Mouse (Mus musculus) lung, postnatal 0 days (tissue): ENCODE measurements around the gene Rem1. TPM values are rescaled to one million over a fixed set of nuclear protein-coding genes. Genes with fewer than 3 reads are reported as not detected.

Source experiments
- ATAC-seq: fragments of 200-750 bp; cut with Nextera tagmentation; 2 replicates; pipeline ENCODE4 v1.8.0; 2017; ENCODE audit warnings: moderate library complexity
- DNase-seq: peaks from one replicate; pipeline ENCODE4 v3.0.0-alpha.2; 2016; ENCODE audit warnings: low spot score
- H3K27ac ChIP-seq: fragments of 300-500 bp; sonication (generic); 2 replicates; pipeline ENCODE4 v1.5.1; 2014; ENCODE audit warnings: antibody characterized with exemption, mild to moderate bottlenecking, low read length, mixed read lengths
- H3K27me3 ChIP-seq: fragments of 300-500 bp; sonication (generic); replicated peaks from 2 replicates; pipeline ENCODE4 v1.6.1; 2014; ENCODE audit warnings: low read length, mixed read lengths; ENCODE audit not compliant: insufficient read depth
- H3K36me3 ChIP-seq: fragments of 300-500 bp; sonication (generic); 2 replicates; pipeline ENCODE4 v1.6.1; 2014; ENCODE audit warnings: low read length, mixed read lengths; ENCODE audit not compliant: insufficient read depth
- H3K4me1 ChIP-seq: fragments of 300-500 bp; sonication (generic); 2 replicates; pipeline ENCODE4 v1.6.1; 2014; ENCODE audit warnings: antibody characterized with exemption, low read depth, low read length, mixed read lengths; ENCODE audit not compliant: insufficient read depth
- H3K4me2 ChIP-seq: fragments of 300-500 bp; sonication (generic); replicated peaks from 2 replicates; pipeline ENCODE4 v1.6.1; 2014; ENCODE audit warnings: low read depth, mild to moderate bottlenecking, low read length, moderate library complexity, mixed read lengths
- H3K4me3 ChIP-seq: fragments of 300-500 bp; sonication (generic); 2 replicates; pipeline ENCODE4 v1.5.1; 2014; ENCODE audit warnings: low read depth, low read length
- H3K9ac ChIP-seq: fragments of 300-500 bp; sonication (generic); replicated peaks from 2 replicates; pipeline ENCODE4 v1.6.1; 2014; ENCODE audit warnings: low read depth, mild to moderate bottlenecking
- H3K9me3 ChIP-seq: fragments of 300-500 bp; sonication (generic); 2 replicates; pipeline ENCODE4 v1.6.1; 2016; ENCODE audit warnings: low read length, mixed read lengths
- CTCF ChIP-seq: IDR thresholded peaks from 2 replicates; pipeline ENCODE4 v1.5.1; 2016; ENCODE audit warnings: antibody characterized with exemption, mild to moderate bottlenecking
- EP300 ChIP-seq: IDR thresholded peaks from 2 replicates; pipeline ENCODE4 v1.6.1; 2016; ENCODE audit warnings: antibody characterized with exemption, mild to moderate bottlenecking, control low read depth
- WGBS: fragments of 180-500 bp; shearing (Covaris S2); extraction: QIAGEN DNeasy Blood & Tissue Kit; methylation state at CpG from one replicate; pipeline ENCODE4 v1.1.7; 2014; 5-methylcytosine and 5-hydroxymethylcytosine counted together
- polyA plus RNA-seq: library from polyadenylated mRNA; unstranded; fragments of >200 nt; fragmentation: Nextera tagmentation; extraction: Ambion mirVana; gene quantifications from 2 replicates; pipeline ENCODE4 v1.2.1, GENCODE M21; 2015

Rem1 gene
- polyA plus RNA-seq, 1 experiment from 2014 or later, result 34.0 TPM

DNA sequence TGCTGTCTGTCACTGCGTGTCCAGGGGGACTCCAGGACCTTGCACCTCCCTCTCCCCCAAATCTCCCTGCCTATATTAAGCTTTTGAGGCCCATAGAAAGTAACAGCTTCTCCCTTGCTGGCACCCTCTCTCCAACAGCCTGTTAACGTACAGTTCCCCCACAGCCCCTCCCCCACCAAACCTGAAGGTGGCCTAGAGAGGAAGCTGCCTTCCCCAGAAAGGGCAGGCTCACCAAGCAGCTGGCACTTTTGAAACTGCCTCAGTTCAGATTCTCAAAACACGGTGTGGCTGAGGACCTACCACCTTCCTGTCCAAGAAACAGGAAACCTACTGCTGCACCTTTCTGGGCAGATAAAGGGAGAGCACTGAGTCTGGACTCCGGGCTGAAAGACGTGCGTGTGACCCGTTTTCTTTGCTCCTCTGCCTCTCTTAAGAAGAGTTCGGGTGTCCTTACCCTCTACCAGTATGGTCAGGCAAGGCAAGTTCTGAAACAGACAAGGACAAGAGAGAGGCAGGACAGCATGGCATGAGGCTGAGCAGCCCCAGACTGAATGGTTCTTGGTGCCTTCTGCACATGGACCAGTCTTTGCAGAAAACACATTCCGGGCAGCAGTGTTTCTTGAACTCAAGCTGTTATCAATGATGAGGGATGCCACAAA is 44.4 kb downstream of the Rem1 start:
- 34% methylated on average over 9 of the region's 9 CpGs for WGBS
- Histone ChIP-seq H3K9me3 (no peaks in the 10 kb centered on the region), H3K36me3 (peaks cover 4% of the 10 kb centered on the region; the same call in 1 of the 2 replicates), H3K4me1 (peaks cover 27% of the 10 kb centered on the region), H3K4me2 (peak overlapping the region; percentile 88), H3K9ac (peak overlapping the region; percentile 19; the same call in 1 of the 2 replicates), H3K27me3 (no peaks in the 10 kb centered on the region), H3K27ac (peak overlapping the region; percentile 11; the same call in 1 of the 2 replicates), H3K4me3 (peak overlapping the region; percentile 80; the same call in 1 of the 2 replicates)
- no peak for TF ChIP-seq EP300
- no peak for TF ChIP-seq CTCF
- ATAC-seq (no peak), DNase-seq (no peak)

DNA sequence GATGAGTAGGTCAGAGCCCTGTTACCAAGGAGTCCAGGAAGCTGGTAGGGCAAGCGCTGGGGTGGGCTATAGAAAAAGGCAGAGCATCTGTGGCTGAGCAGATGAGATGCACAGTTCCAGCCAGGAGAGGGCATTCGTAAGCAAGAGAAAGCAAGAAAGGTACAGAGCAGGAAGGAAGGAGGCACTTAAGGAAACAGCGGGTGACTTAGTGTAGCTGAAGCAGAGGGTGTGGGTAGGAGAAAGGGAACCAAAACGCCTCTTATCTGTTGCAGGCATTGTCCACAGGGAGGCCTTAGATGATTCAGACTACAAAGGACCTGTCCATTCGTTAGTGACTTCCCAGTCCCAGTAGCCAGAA is 44.9 kb downstream of the Rem1 start:
- peaks cover 27% of the 10 kb centered on the region for H3K4me1 ChIP-seq
- H3K9ac ChIP-seq, result 0 out of 2 replicates have a peak overlapping the region, but pooled peaks have one; percentile 19
- TF ChIP-seq CTCF (peak; percentile 77), EP300 (0 out of 2 replicates have a peak, but pooled peaks have one; percentile 10)
- DNase-seq (peak; percentile 88), ATAC-seq (peak; percentile 71)
- H3K9me3 ChIP-seq, result no peaks in the 10 kb centered on the region
- 9% methylated on average over 5 of the region's 5 CpGs for WGBS
- H3K4me3 ChIP-seq, result no peak overlapping the region
- no peaks in the 10 kb centered on the region for H3K27me3 ChIP-seq
- H3K36me3 ChIP-seq, result peaks cover 4% of the 10 kb centered on the region; the same call in 1 of the 2 replicates
- peak overlapping the region; percentile 88 for H3K4me2 ChIP-seq
- no peak overlapping the region for H3K27ac ChIP-seq

DNA sequence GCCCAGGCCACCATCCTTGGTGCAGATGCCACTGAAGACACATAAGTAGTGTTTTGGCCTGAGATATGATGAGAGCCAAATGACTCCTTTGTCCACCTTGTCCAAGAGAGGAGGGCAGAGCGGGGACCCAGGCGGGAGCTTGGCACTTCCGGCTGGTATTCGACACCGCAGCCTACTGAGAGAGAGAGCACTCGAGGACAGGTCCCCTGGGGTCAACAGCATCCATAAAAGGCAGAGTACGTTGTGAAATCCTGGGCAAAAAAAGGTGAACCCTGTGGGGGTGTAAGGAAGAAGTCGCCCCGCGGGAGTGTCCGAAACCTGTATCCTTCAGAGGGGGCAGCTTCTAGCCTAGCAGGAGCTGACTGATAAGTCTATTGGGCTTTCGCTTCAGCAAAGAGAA is 45.4 kb downstream of the Rem1 start:
- no peaks in the 10 kb centered on the region for H3K9me3 ChIP-seq
- TF ChIP-seq CTCF (no peak), EP300 (no peak)
- no peak for ATAC-seq
- H3K4me2 ChIP-seq, result 0 out of 2 replicates have a peak overlapping the region, but pooled peaks have one; percentile 88
- peaks cover 4% of the 10 kb centered on the region; the same call in 1 of the 2 replicates for H3K36me3 ChIP-seq
- WGBS, result 66% methylated on average over 12 of the region's 12 CpGs
- 0 out of 2 replicates have a peak overlapping the region, but pooled peaks have one; percentile 19 for H3K9ac ChIP-seq
- H3K27me3 ChIP-seq, result no peaks in the 10 kb centered on the region
- H3K4me3 ChIP-seq, result no peak overlapping the region
- peaks cover 27% of the 10 kb centered on the region for H3K4me1 ChIP-seq
- no peak for DNase-seq
- H3K27ac ChIP-seq, result no peak overlapping the region

DNA sequence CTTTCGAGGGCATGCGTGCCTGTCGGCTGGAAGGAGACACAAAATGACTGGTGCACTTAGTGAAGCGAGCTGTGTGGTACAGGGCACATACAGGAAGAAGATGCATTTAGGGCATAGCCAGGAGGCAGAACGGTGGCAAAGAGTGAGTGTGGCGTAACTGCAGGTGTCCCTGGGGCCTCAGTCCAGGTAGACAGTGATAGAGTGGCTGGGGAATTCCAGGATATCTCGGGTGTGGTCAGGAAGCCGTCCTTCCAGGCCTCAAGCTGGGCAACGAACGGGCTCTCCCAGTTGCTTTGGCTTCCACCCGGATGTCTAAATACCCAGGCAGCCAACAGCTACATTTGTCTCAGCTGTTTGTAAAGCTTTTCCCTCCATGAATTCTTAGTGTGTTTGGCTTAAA is 47.4 kb downstream of the Rem1 start:
- Histone ChIP-seq H3K27me3 (no peaks in the 10 kb centered on the region), H3K36me3 (peaks cover 10% of the 10 kb centered on the region; the same call in 1 of the 2 replicates), H3K4me2 (no peak overlapping the region), H3K9ac (no peak overlapping the region), H3K27ac (no peak overlapping the region), H3K9me3 (no peaks in the 10 kb centered on the region), H3K4me3 (no peak overlapping the region), H3K4me1 (peaks cover 27% of the 10 kb centered on the region)
- TF ChIP-seq CTCF, result no peak
- TF ChIP-seq EP300, result no peak
- DNase-seq (no peak), ATAC-seq (no peak)
- 52% methylated on average over 11 of the region's 11 CpGs for WGBS

DNA sequence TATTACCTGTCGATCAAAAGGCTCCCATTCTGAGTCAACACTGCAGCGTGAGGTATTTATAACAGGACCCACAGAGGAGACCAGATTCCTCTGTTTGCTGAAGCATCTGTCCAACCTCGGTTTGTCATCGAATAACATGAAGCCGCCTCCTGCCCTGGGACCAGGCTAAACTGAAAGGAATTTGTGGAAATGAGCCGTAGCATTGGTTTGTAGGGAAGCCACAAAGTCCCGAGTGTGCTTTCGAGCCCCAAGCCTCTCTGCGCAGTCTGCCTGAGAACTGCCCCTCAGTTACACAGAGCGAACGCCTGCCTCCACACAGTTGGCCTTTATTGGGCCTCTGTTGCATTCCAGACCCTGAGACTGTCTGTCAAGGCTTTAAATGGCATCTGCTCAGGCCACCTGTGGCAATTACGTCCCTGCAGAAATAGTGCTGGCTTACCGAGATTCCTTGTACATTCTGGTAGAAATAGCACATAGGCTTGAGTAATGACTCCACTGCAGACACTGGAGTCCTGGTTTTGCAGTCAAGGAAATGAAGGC is 48.6 kb downstream of the Rem1 start:
- H3K9ac ChIP-seq, result no peak overlapping the region
- H3K27ac ChIP-seq, result no peak overlapping the region
- H3K27me3 ChIP-seq, result no peaks in the 10 kb centered on the region
- ATAC-seq (no peak), DNase-seq (no peak)
- H3K4me3 ChIP-seq, result no peak overlapping the region
- H3K4me2 ChIP-seq, result no peak overlapping the region
- TF ChIP-seq CTCF (no peak), EP300 (no peak)
- peaks cover 27% of the 10 kb centered on the region for H3K4me1 ChIP-seq
- H3K36me3 ChIP-seq, result peaks cover 17% of the 10 kb centered on the region; the same call in 1 of the 2 replicates
- WGBS, result 87% methylated on average over 13 of the region's 13 CpGs
- H3K9me3 ChIP-seq, result no peaks in the 10 kb centered on the region

DNA sequence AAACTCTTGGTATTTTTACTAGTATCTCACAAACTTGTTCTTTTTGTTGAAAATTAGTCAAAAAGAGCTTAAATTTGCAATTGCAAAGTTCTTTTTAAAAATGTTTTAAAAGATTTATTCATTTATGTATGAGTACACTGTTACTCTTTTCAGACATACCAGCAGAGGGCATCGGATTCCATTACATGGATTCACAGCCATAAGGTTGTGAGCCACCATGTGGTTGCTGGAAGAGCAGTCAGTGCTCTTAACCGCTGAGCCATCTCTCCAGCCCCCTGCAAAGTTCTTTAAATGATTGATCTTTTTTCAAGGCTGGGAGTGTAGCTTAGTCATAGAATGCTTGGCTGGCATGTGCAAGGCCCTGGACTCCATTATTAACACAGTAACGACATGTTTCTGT is 51.6 kb downstream of the Rem1 start:
- Histone ChIP-seq H3K9ac (no peak overlapping the region), H3K4me1 (peaks cover 4% of the 10 kb centered on the region; the same call in 1 of the 2 replicates), H3K36me3 (peaks cover 38% of the 10 kb centered on the region), H3K27me3 (no peaks in the 10 kb centered on the region), H3K4me3 (no peak overlapping the region), H3K27ac (no peak overlapping the region), H3K4me2 (no peak overlapping the region), H3K9me3 (no peaks in the 10 kb centered on the region)
- 48% methylated on average over 3 of the region's 3 CpGs for WGBS
- peak; percentile 60 for ATAC-seq
- TF ChIP-seq CTCF (peak; percentile 83), EP300 (no peak)
- peak; percentile 72 for DNase-seq
